Mouse (Mus musculus) olfactory bulb, adult 2 months (tissue): ENCODE data around the gene 4930503B20Rik. TPM values are rescaled to one million over a fixed set of nuclear protein-coding genes. Genes with fewer than 3 reads are reported as not detected.

ENCODE experiments used
- H3K27ac ChIP-seq: fragments of 200-500 bp; 2 replicates; pipeline ENCODE4 v1.5.1; 2012; ENCODE audit warnings: low read depth, low read length; ENCODE audit not compliant: insufficient read depth
- H3K4me1 ChIP-seq: fragments of 200-500 bp; 2 replicates; pipeline ENCODE4 v1.6.1; 2012; ENCODE audit warnings: low read length; ENCODE audit not compliant: control insufficient read depth, insufficient read depth
- H3K4me3 ChIP-seq: fragments of 200-500 bp; 2 replicates; pipeline ENCODE4 v1.5.1; 2012; ENCODE audit warnings: mild to moderate bottlenecking, low read depth, low read length, moderate library complexity; ENCODE audit not compliant: insufficient read depth
- CTCF ChIP-seq: fragments of 200-500 bp; IDR thresholded peaks from 2 replicates; pipeline ENCODE4 v1.5.1; 2012; ENCODE audit warnings: low read depth, mild to moderate bottlenecking, low read length, moderate library complexity; ENCODE audit not compliant: insufficient read depth
- POLR2A ChIP-seq: fragments of 200-500 bp; IDR thresholded peaks from 2 replicates; pipeline ENCODE4 v1.6.1; 2012; ENCODE audit warnings: mild to moderate bottlenecking, low read depth, low read length, moderate library complexity; ENCODE audit not compliant: insufficient read depth
- WGBS: fragments of 180-500 bp; shearing (Covaris S2); methylation state at CpG from one replicate; pipeline ENCODE4 v1.1.7; 2018; 5-methylcytosine and 5-hydroxymethylcytosine counted together
- polyA plus RNA-seq: library from polyadenylated mRNA; stranded (reverse); fragments of >200 nt; gene quantifications from 2 replicates; pipeline ENCODE4 v1.2.4, GENCODE M21; 2012; ENCODE audit warnings: low replicate concordance; ENCODE audit not compliant: missing spikeins, insufficient read depth, insufficient read length

Gene 4930503B20Rik
- polyA plus RNA-seq, 1 experiment = not detected

DNA sequence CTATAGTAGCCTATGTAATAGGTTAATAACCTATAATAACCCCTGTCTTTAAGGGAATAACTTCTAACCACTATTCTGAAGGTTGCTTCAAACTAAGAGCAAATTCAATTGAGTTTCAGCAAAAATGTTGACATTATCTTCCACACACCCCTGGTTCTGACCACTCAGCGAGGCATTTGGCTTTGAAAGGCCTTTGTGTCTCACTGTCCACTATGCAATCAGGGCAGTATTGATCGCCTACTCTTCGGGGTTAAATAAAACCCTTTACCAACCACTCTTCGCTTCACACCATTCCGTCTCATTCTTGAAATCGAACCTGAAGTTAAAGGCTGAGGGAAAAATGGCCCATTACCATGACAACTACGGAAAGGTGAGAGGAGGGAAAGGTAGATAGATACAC lies 54.3 kb downstream of the 4930503B20Rik start:
- H3K4me1 ChIP-seq = no peaks in the 10 kb centered on the region
- H3K4me3 ChIP-seq = no peak overlapping the region
- H3K27ac ChIP-seq = no peak overlapping the region
- TF ChIP-seq CTCF = no peak
- no peak for TF ChIP-seq POLR2A
- 94% methylated on average over 7 of the region's 7 CpGs for WGBS

DNA sequence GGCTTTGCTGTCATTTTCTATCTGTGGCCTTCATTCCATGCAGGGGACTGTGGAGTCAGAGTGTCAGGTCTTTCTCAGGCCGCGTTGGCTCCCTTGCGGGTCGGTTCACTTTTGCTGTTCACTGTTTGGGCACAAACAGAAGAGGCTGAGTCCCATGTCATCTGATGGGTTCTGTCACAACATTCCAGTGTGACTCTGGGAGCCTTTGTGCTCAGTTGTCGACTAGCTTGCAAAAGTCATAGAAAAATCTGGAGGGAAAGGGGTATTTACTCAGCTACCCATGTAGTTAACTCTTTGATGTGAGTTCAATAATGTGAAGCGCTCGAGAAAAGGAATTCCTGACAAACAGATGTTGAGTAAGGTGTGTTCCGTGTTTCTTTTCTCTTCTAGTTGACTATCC lies 54.7 kb downstream of the 4930503B20Rik start:
- Histone ChIP-seq H3K4me3 (no peak overlapping the region), H3K4me1 (no peaks in the 10 kb centered on the region), H3K27ac (no peak overlapping the region)
- no peak for TF ChIP-seq CTCF
- no peak for TF ChIP-seq POLR2A
- 83% methylated on average over 8 of the region's 8 CpGs for WGBS

DNA sequence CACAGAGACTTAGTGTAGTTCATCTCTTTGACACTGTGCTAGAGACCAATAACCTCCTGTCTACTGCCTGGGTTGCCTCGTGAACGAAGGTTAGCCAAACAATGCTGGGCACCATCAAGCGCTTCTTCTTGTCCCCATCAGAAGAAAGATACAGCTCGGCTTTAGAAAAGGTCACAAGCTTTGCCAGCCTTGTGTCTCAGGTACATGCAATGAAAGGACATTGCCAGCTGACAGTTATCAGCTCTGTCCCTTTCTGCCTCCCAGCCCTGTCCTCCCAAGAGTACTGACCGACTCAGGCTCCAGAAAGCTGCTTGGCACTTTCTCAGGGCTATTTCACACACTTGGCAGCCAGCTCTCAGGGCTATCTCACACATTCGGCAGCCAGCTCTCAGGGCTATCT lies 55.7 kb downstream of the 4930503B20Rik start:
- TF ChIP-seq POLR2A = no peak
- TF ChIP-seq CTCF = no peak
- H3K4me3 ChIP-seq = no peak overlapping the region
- no peak overlapping the region for H3K27ac ChIP-seq
- H3K4me1 ChIP-seq = no peaks in the 10 kb centered on the region
- 94% methylated on average over 6 of the region's 6 CpGs for WGBS

Other genes with a start within 250 kb of the 4930503B20Rik start
- not detected in 2 replicates for gene Ssx2ip, start 246.7 kb downstream of the 4930503B20Rik start, polyA plus RNA-seq
- not detected in 2 replicates for gene Ctbs, start 201.5 kb downstream of the 4930503B20Rik start, polyA plus RNA-seq
- not detected in 2 replicates for gene Spata1, start 151.6 kb downstream of the 4930503B20Rik start, polyA plus RNA-seq
- gene Gng5, start 151.5 kb downstream of the 4930503B20Rik start, polyA plus RNA-seq = not detected in 2 replicates
- gene Rpf1, start 129.9 kb downstream of the 4930503B20Rik start, polyA plus RNA-seq = not detected in 2 replicates
- gene Uox, start 80.9 kb downstream of the 4930503B20Rik start, polyA plus RNA-seq = not detected in 2 replicates
- not detected in 2 replicates for gene Dnase2b, start 35.7 kb downstream of the 4930503B20Rik start, polyA plus RNA-seq
- gene Samd13, start 34.3 kb upstream of the 4930503B20Rik start, polyA plus RNA-seq = not detected in 2 replicates
- 239 and 324 TPM in 2 replicates for gene Prkacb, start 161.7 kb upstream of the 4930503B20Rik start, polyA plus RNA-seq
- gene Ttll7, start 201.1 kb upstream of the 4930503B20Rik start, polyA plus RNA-seq = 142 TPM in 1 of 2 replicates, not detected in the other